Mouse (Mus musculus): ENCODE measurements around the gene Tada3. TPM values are rescaled to one million over a fixed set of nuclear protein-coding genes. Genes with fewer than 3 reads are reported as not detected.

The Tada3 gene
- total RNA-seq, 2 experiments from 2014 or later, result 47.0 to 49.6 TPM

DNA sequence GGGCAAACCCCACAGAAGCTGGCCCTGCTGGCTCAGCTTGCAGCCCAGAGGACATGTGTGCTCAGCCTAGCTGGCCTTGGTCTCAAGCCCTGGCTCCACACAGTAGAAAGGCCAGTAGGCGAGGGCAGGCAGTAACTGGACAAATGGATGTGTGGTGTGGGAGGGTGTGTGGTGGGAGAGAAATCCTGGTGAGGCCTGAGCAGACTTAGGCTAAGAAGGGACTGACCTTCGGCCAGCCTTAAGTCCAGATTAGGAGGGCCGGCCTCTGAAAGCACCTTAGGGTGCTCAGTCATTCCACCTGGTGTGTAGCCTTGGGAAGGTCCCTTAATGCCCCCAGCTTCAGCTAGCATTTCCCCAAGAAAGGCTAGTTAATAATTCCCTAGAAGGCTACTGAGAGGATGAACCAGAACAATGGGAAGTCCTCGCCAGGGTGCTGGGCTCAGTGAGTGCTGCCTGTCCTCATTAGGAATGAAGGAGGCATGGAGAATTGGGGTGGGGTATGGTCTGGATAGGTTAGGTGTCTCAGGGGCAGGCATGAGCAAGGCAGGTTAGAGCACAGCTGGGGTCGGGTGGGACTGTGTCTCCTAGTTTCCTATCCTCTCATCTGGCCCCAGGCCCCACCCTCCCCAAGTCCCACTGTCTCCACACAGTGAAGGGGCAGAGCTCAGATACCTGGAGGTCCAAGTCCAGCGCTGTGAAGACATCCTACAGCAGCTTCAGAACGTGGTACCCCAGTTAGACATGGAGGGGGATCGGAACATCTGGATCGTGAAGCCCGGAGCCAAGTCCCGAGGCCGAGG lies 27.2 kb upstream of the Tada3 start:
- intact Hi-C loops (cut with DNase I), result no loop called here
- no peak for DNase-seq (ENCODE audit: extremely low spot score in 1 of 2, low spot score in 2 of 2)
- TF ChIP-seq CTCF (IDR thresholded peaks at IDR 0.05), result no peak
- Histone ChIP-seq H3K27ac (peak overlapping the region; percentile 58), H3K4me3 (no peak overlapping the region)

DNA sequence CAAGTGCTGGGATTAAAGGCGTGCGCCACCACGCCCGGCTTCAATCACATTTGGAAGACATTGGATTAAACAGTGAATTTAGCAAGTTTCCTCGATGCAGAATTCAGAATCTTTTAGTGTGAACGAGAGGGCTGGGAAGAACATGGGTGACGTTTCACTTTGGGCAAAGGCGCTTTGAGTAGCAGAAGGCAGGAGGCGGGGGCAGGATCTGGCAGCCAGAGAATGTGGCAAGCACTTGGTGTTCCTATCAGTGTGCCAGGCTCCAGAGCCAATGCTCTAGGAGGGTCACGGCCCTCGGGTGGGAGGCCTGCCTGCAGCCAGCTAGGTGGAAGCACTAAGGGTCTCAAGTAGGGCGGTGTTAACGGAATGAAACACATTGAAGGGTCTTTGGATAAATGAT lies 24.4 kb upstream of the Tada3 start:
- no peak overlapping the region for H3K4me3 ChIP-seq
- intact Hi-C loops (cut with DNase I), result no loop called here
- no peak overlapping the region for H3K27ac ChIP-seq
- no peak for TF ChIP-seq CTCF (IDR thresholded peaks at IDR 0.05)
- DNase-seq (ENCODE audit: extremely low spot score in 1 of 2, low spot score in 2 of 2), result no peak

GRCm38 (mm10) chr6:113396270-113397030 lies 18.8 kb upstream of the Tada3 start:
- intact Hi-C loops (cut with DNase I), result no loop called here
- Histone ChIP-seq H3K27ac (no peak overlapping the region), H3K4me3 (no peak overlapping the region)
- no peak for DNase-seq (ENCODE audit: extremely low spot score in 1 of 2, low spot score in 2 of 2)
- no peak for TF ChIP-seq CTCF (IDR thresholded peaks at IDR 0.05)

GRCm38 (mm10) chr6:113395501-113395900 lies 17.8 kb upstream of the Tada3 start:
- TF ChIP-seq CTCF (IDR thresholded peaks at IDR 0.05), result no peak; the same call in 1 of the 2 replicates
- DNase-seq (ENCODE audit: extremely low spot score in 1 of 2, low spot score in 2 of 2), result no peak
- Histone ChIP-seq H3K4me3 (no peak overlapping the region), H3K27ac (no peak overlapping the region)
- intact Hi-C loops (cut with DNase I), result no loop called here

GRCm38 (mm10) chr6:113394811-113395210 lies 17.1 kb upstream of the Tada3 start:
- DNase-seq (ENCODE audit: extremely low spot score in 1 of 2, low spot score in 2 of 2), result no peak
- Histone ChIP-seq H3K27ac (no peak overlapping the region), H3K4me3 (no peak overlapping the region)
- TF ChIP-seq CTCF (IDR thresholded peaks at IDR 0.05), result no peak
- intact Hi-C loops (cut with DNase I), result no loop called here

GRCm38 (mm10) chr6:113393951-113394350 lies 16.3 kb upstream of the Tada3 start:
- Histone ChIP-seq H3K27ac (no peak overlapping the region), H3K4me3 (no peak overlapping the region)
- no peak for DNase-seq (ENCODE audit: extremely low spot score in 1 of 2, low spot score in 2 of 2)
- no peak for TF ChIP-seq CTCF (IDR thresholded peaks at IDR 0.05)
- intact Hi-C loops (cut with DNase I), result loop anchor here (2.0 kb wide), 1 partner anchor 25 kb away; the partner anchor contains the start of gene Rpusd3

GRCm38 (mm10) chr6:113392387-113393071 lies 14.8 kb upstream of the Tada3 start:
- TF ChIP-seq CTCF (IDR thresholded peaks at IDR 0.05), result no peak
- H3K4me3 ChIP-seq, result peak overlapping the region; percentile 42
- peak; percentile 44 to 49 for DNase-seq (ENCODE audit: extremely low spot score in 1 of 2, low spot score in 2 of 2)
- intact Hi-C loops (cut with DNase I), result loop anchor here (2.0 kb wide), 1 partner anchor 26 kb away; the partner anchor contains the start of gene Rpusd3
- H3K27ac ChIP-seq, result peak overlapping the region; percentile 66

DNA sequence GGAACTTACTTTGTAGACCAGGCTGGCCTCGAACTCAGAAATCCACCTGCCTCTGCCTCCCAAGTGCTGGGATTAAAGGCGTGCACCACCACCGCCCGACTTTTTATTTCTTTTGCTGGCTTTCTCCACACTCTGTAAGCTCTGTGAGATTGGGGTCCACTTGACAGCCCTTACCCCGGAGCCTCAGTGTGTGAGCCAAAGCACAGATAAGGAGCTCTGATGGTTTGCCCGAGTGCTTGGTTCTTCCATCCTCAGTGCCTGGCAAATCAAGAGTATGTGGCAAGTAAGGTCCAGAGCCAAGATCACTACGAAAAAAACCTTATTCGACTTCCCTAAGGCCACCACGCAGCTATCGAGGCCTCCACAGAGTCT lies 14.3 kb upstream of the Tada3 start:
- no peak for DNase-seq (ENCODE audit: extremely low spot score in 1 of 2, low spot score in 2 of 2)
- Histone ChIP-seq H3K4me3 (peak overlapping the region; percentile 42), H3K27ac (peak overlapping the region; percentile 66)
- no peak for TF ChIP-seq CTCF (IDR thresholded peaks at IDR 0.05)
- intact Hi-C loops (cut with DNase I), result loop anchor here (2.0 kb wide), 1 partner anchor 27 kb away; the partner anchor contains the start of gene Rpusd3

DNA sequence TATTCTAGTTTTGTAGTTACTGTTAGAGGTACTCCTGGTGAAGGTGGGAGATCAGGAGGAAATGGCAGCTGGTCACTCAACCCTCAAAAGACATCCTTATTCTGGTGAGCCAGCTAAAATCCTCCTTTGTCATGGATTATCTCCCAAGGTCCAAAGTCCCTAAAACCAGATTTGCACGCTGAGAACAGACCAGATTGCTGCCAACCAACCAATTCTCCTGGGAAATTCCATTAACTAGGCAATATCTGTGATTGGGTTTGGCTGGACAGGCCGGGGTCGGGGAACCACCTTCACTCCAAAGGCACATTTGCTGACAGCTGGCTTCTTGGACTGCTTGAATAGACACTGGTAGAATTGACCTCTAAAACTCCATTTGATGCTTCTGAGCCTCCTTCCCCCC lies 13.0 kb upstream of the Tada3 start:
- Histone ChIP-seq H3K27ac (no peak overlapping the region), H3K4me3 (no peak overlapping the region)
- intact Hi-C loops (cut with DNase I), result no loop called here
- TF ChIP-seq CTCF (IDR thresholded peaks at IDR 0.05), result no peak
- no peak for DNase-seq (ENCODE audit: extremely low spot score in 1 of 2, low spot score in 2 of 2)

DNA sequence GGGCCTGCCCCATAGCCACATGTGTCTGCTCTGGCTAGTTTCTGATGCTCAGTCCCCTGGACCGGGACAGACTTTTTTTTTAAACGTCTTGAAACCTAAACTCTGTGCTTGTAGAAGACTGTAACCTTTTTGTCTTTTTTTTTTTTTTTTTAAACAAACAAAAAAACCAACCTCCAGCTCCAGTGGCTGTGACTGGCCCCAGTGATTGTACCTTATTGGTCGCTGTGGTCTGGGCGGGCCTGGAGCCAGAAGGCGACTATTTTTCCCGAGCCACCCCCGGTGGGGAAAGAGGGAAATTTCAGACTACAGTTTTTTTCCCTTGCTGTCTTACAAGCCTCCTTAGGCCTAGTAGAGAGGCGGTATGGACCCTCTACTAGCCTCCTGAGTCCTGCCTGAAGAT lies 11.3 kb upstream of the Tada3 start, which contains the start of gene Ttll3:
Ttll3 (plus strand) TSS at position 301 of the 400 bp plus-strand sequence.
- intact Hi-C loops (cut with DNase I), result no loop called here
- no peak within 1 kb of the TSS for H3K27ac ChIP-seq
- no peak for DNase-seq (ENCODE audit: extremely low spot score in 1 of 2, low spot score in 2 of 2)
- TF ChIP-seq CTCF (IDR thresholded peaks at IDR 0.05), result no peak
- no peak within 1 kb of the TSS for H3K4me3 ChIP-seq

DNA sequence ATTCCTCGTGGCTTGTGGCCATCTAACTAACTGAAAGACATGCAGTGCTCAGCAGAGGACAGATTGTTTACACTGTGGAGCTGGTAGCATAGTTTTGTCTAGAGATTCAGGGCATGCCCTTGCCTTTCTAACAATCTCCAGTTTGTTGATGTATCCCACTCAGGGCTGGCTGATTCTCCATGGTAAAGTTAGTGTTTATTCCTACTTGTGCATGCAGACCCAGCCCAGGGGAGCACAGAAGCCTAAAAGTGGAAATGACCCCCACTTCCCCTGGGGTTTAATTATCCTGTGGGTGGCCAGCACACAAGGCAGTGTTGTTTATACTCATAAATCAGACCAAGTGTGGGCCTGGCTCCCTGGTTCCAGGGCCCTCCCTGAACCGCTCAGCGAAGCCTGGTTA lies 8.3 kb upstream of the Tada3 start:
- intact Hi-C loops (cut with DNase I), result no loop called here
- TF ChIP-seq CTCF (IDR thresholded peaks at IDR 0.05), result no peak

More for the DNA sequence above, 8.3 kb upstream of the Tada3 start:
- no peak for DNase-seq (ENCODE audit: extremely low spot score in 1 of 2, low spot score in 2 of 2)
- Histone ChIP-seq H3K27ac (no peak overlapping the region), H3K4me3 (no peak overlapping the region)

Measured in left cerebral cortex, adult 2 months (tissue).